ENCODE assay signal across 11 mouse cellular contexts in genomic region chr13:45252126-45252525, GRCm38 (mm10).
"Had no signal": no experiment of that assay in that cellular context is flagged by ENCODE, and none has a peak within 500 bp of the region (broad histone marks: within the 10 kb centered on the region; RNA-seq: fewer than 3 reads in every experiment).

No protein-coding gene starts in this region.

- H3K4me2 ChIP-seq: limb, embryonic 12.5 days; liver, embryonic 13.5 days; midbrain, embryonic 13.5 days; stomach, embryonic 15.5 days had no signal

- H3K4me3 ChIP-seq: layer of hippocampus, adult 2 months; limb, embryonic 12.5 days; liver, embryonic 13.5 days; midbrain, embryonic 13.5 days; stomach, embryonic 15.5 days had no signal

- ATAC-seq: lung, postnatal 0 days; midbrain, embryonic 13.5 days had no signal

- H3K27ac ChIP-seq: layer of hippocampus, adult 2 months; limb, embryonic 12.5 days; liver, embryonic 13.5 days; midbrain, embryonic 13.5 days; stomach, embryonic 15.5 days had no signal

- H3K36me3 ChIP-seq: limb, embryonic 12.5 days; liver, embryonic 13.5 days; midbrain, embryonic 13.5 days; stomach, embryonic 15.5 days had no signal

- H3K9me3 ChIP-seq: limb, embryonic 12.5 days; liver, embryonic 13.5 days; midbrain, embryonic 13.5 days; stomach, embryonic 15.5 days had no signal

- H3K27me3 ChIP-seq: limb, embryonic 12.5 days; midbrain, embryonic 13.5 days; stomach, embryonic 15.5 days had no signal

- H3K9ac ChIP-seq: limb, embryonic 12.5 days; liver, embryonic 13.5 days; midbrain, embryonic 13.5 days; stomach, embryonic 15.5 days had no signal

- H3K4me1 ChIP-seq: liver, embryonic 13.5 days; stomach, embryonic 15.5 days had no signal

- DNase-seq: liver, embryonic 13.5 days; lung, adult 2 months; lung, postnatal 36 days; right cerebral cortex, postnatal 14 days; thymus, adult 2 months; thymus, postnatal 25 days had no signal
